In the genomic region with DNA sequence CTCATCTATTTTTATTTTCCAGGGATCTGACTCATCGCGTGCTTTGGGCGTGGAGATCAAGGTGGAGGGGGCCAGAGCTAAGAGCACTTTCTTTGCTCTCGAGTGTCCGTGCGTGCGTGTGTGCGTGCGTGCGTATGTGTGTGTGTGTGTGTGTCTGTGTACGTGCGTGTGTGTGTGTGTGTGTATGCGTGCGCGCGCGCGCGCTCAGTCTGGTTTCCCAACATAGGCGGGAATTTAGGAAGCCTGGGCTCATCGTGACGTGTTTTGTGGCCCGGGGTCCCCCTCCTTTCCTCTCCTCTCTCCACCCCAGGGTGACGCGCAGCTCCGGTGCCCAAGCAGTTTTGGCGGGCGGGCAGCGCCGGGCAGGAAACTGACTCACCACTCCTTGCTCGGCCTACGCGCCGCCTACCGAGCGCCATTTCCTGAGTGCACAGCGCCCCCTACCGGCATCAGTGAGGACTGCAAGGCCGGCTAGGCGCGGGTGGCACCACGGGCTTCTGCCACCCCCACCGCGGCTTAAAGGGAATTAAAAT, we compare ENCODE assay signal across 8 mouse cellular contexts. TPM values are rescaled to one million over a fixed set of nuclear protein-coding genes. Genes with fewer than 3 reads are reported as not detected.
DNase-seq lines count a peak whose midpoint lies in the region; ATAC-seq lines count a peak whose summit lies in the region.

No protein-coding gene starts in this region.

- peak overlapping the region; percentile 55 for H3K4me2 ChIP-seq in hindbrain, embryonic 16.5 days (ENCODE audit: low read length)

- peaks cover 14% of the 10 kb centered on the region for H3K36me3 ChIP-seq in hindbrain, embryonic 16.5 days (ENCODE audit: control insufficient read depth, insufficient read depth, low read length)

- no peaks in the 10 kb centered on the region for H3K27me3 ChIP-seq in hindbrain, embryonic 16.5 days (replicated peaks; ENCODE audit: control insufficient read depth, insufficient read depth, low read length)

- peak; percentile 90 for ATAC-seq in hindbrain, embryonic 16.5 days

- H3K9ac ChIP-seq in hindbrain, embryonic 16.5 days (ENCODE audit: low read depth, low read length): peak overlapping the region; percentile 74

- no peaks in the 10 kb centered on the region for H3K9me3 ChIP-seq in hindbrain, embryonic 16.5 days (ENCODE audit: control insufficient read depth, low read length)

- peaks cover 2% of the 10 kb centered on the region; the same call in 1 of the 2 replicates for H3K4me1 ChIP-seq in hindbrain, embryonic 16.5 days (ENCODE audit: control insufficient read depth, insufficient read depth, low read depth, low read length)

- peak; percentile 92 for DNase-seq in ZHBTc4 (ENCODE audit: low read depth, low spot score)
- DNase-seq in cerebellum, postnatal 4 days (ENCODE audit: low spot score in 2 of 2): peak; percentile 97
- DNase-seq in gastrocnemius, adult 18-20 months (ENCODE audit: low spot score): peak; percentile 96
- peak; percentile 97 to 99 for DNase-seq in left cerebral cortex, adult 18-20 months (ENCODE audit: low spot score in 2 of 2)
- peak; percentile 98 for DNase-seq in lung, postnatal 4 days
- peak; percentile 96 for DNase-seq in retina, postnatal 1 day
- peak; percentile 97 for DNase-seq in thymus, postnatal 4 days

- H3K27ac ChIP-seq in hindbrain, embryonic 16.5 days (ENCODE audit: low read depth, low read length): peak overlapping the region; percentile 41

- H3K4me3 ChIP-seq in hindbrain, embryonic 16.5 days (ENCODE audit: low read length): peak overlapping the region; percentile 55

- WGBS in hindbrain, embryonic 16.5 days: 0% methylated on average over 44 of the region's 44 CpGs

RNA-seq across cellular contexts. Expression of gene Cdkn1a, which starts 4.5 kb away (rescaled TPM):
- total RNA-seq in gastrocnemius, adult 18-20 months (2021): 10 to 100 TPM; 31.9 to 63.3 TPM
- polyA plus RNA-seq in hindbrain, embryonic 16.5 days (2015; fragmentation: Nextera tagmentation; extraction: Ambion mirVana): 138 and 184 TPM in 2 replicates
- 10 to 100 TPM; 35.1 to 57.4 TPM for total RNA-seq in left cerebral cortex, adult 18-20 months (2021)

RNA-seq across cellular contexts. Expression of gene Rab44, which starts 18.7 kb away (rescaled TPM):
- under 1 TPM; 0.31 to 0.34 TPM for total RNA-seq in gastrocnemius, adult 18-20 months (2021)
- polyA plus RNA-seq in hindbrain, embryonic 16.5 days (2015; fragmentation: Nextera tagmentation; extraction: Ambion mirVana): 0.06 and 0.26 TPM in 2 replicates
- total RNA-seq in left cerebral cortex, adult 18-20 months (2021): not detected

Comparison
In these comparisons a context has a peak if more than half of its experiments do, and no peak if none do; other contexts are left out.
1. Peak in every context shown above with its lines: DNase-seq, ATAC-seq, H3K4me3 ChIP-seq and H3K27ac ChIP-seq.